Mouse (Mus musculus) Patski (cell line): ENCODE data around the gene Atp8b2. TPM values are rescaled to one million over a fixed set of nuclear protein-coding genes. Genes with fewer than 3 reads are reported as not detected.

Experiments used
- ATAC-seq: fragments of 100-300 bp; one replicate; pipeline ENCODE4 v1.8.0; 2021
- CTCF ChIA-PET: fragments of 350-600 bp; sonication (Branson Sonifier 250); formaldehyde crosslinking; loops from one replicate; lab custom pipeline; 2022; ENCODE audit warnings: inconsistent platforms; lab: Charles Lee
- POLR2A ChIA-PET: fragments of 350-600 bp; sonication (Branson Sonifier 250); formaldehyde crosslinking; loops from one replicate; lab custom pipeline; 2022; ENCODE audit warnings: antibody characterized with exemption, inconsistent platforms; lab: Charles Lee
- DNase-seq: peaks from one replicate; pipeline ENCODE4 v3.0.0-alpha.2; 2011; ENCODE audit warnings: low read depth, low spot score
- H3K27me3 ChIP-seq: fragments of 371-371 bp; one replicate; pipeline ENCODE4 v1.5.1; 2021
- CTCF ChIP-seq: fragments of 100-300 bp; IDR thresholded peaks from one replicate; pipeline ENCODE4 v1.5.1; 2021
- in situ Hi-C: fragments of 300-500 bp; cut with MboI; formaldehyde crosslinking; loops from 3 replicates; pipeline ENCODE4 v1.11.1; 2018; ENCODE audit warnings: low pct_unique_long_range_greater_than_20kb, mixed read lengths
- polyA plus RNA-seq: library from polyadenylated mRNA; unstranded; gene quantifications from one replicate; pipeline ENCODE4 v1.2.3, GENCODE M21; 2021

Gene Atp8b2
- polyA plus RNA-seq, 1 experiment from 2014 or later = 52.0 TPM

GRCm38 (mm10) chr3:89936495-89936894 is 26.8 kb downstream of the Atp8b2 start:
- POLR2A ChIA-PET = no interaction called here
- H3K27me3 ChIP-seq = no peaks in the 10 kb centered on the region
- ATAC-seq (no peak), DNase-seq (no peak)
- CTCF ChIA-PET = interaction anchor here (0.7 to 1.4 kb wide), 3 partner anchors 9 to 17 kb away, joined by 3 to 5 read pairs (median 3); no protein-coding TSS in a partner anchor
- in situ Hi-C loops = no loop called here
- no peak for TF ChIP-seq CTCF

GRCm38 (mm10) chr3:89932925-89933324 is 30.4 kb downstream of the Atp8b2 start:
- TF ChIP-seq CTCF = no peak
- H3K27me3 ChIP-seq = no peaks in the 10 kb centered on the region
- ATAC-seq (no peak), DNase-seq (no peak)
- CTCF ChIA-PET = no interaction called here
- POLR2A ChIA-PET = no interaction called here
- in situ Hi-C loops = no loop called here

- H3K27me3 ChIP-seq = no peaks in the 10 kb centered on the region
- DNase-seq = peak; percentile 20
- POLR2A ChIA-PET = interaction anchor here (1.1 kb wide), 1 partner anchor 11 kb away, joined by 6 read pairs; no protein-coding TSS in a partner anchor
- CTCF ChIA-PET = interaction anchor here (1.0 to 2.5 kb wide), 4 partner anchors 12 to 149 kb away, joined by 3 to 9 read pairs (median 3); no protein-coding TSS in a partner anchor
- no peak for TF ChIP-seq CTCF
- in situ Hi-C loops = no loop called here
- peak; percentile 74 for ATAC-seq
Measured at GRCm38 (mm10) chr3:89928956-89929355, 34.4 kb downstream of the Atp8b2 start.

- H3K27me3 ChIP-seq = no peaks in the 10 kb centered on the region
- in situ Hi-C loops = no loop called here
- ChIA-PET POLR2A (no interaction called here), CTCF (interaction anchor here (0.8 to 1.4 kb wide), 3 partner anchors 12 to 140 kb away, joined by 3 read pairs; no protein-coding TSS in a partner anchor)
- TF ChIP-seq CTCF = peak; percentile 62
- DNase-seq (no peak), ATAC-seq (no peak)
Measured at GRCm38 (mm10) chr3:89926440-89926839, 36.9 kb downstream of the Atp8b2 start.

- ChIA-PET POLR2A (no interaction called here), CTCF (interaction anchor here (0.9 to 2.9 kb wide), 2 partner anchors 17 to 33 kb away, joined by 3 to 9 read pairs; no protein-coding TSS in a partner anchor)
- in situ Hi-C loops = no loop called here
- DNase-seq (no peak), ATAC-seq (no peak)
- TF ChIP-seq CTCF = no peak
- H3K27me3 ChIP-seq = no peaks in the 10 kb centered on the region
Measured at GRCm38 (mm10) chr3:89920711-89921110, 42.6 kb downstream of the Atp8b2 start.

- ChIA-PET CTCF (interaction anchor here (1.0 to 1.6 kb wide), 3 partner anchors 12 to 56 kb away, joined by 3 to 5 read pairs (median 4); no protein-coding TSS in a partner anchor), POLR2A (interaction anchor here (1.0 kb wide), 1 partner anchor 12 kb away, joined by 6 read pairs; no protein-coding TSS in a partner anchor)
- DNase-seq (no peak), ATAC-seq (no peak)
- in situ Hi-C loops = no loop called here
- no peak for TF ChIP-seq CTCF
- no peaks in the 10 kb centered on the region for H3K27me3 ChIP-seq
Measured at GRCm38 (mm10) chr3:89917408-89917807, 45.9 kb downstream of the Atp8b2 start.

- ATAC-seq (no peak), DNase-seq (no peak)
- ChIA-PET POLR2A (interaction anchor here (0.6 to 0.7 kb wide), 3 partner anchors 15 to 972 kb away, joined by 3 to 6 read pairs (median 5); no protein-coding TSS in a partner anchor), CTCF (interaction anchor here (1.6 kb wide), 1 partner anchor 55 kb away, joined by 5 read pairs; no protein-coding TSS in a partner anchor)
- TF ChIP-seq CTCF = no peak
- no peaks in the 10 kb centered on the region for H3K27me3 ChIP-seq
- in situ Hi-C loops = no loop called here
Measured at GRCm38 (mm10) chr3:89916622-89917021, 46.7 kb downstream of the Atp8b2 start.

- ChIA-PET CTCF (interaction anchor here (0.6 to 1.4 kb wide), 2 partner anchors 11 to 98 kb away, joined by 3 read pairs; no protein-coding TSS in a partner anchor), POLR2A (no interaction called here)
- ATAC-seq (no peak), DNase-seq (no peak)
- in situ Hi-C loops = loop anchor here (5.0 kb wide), 1 partner anchor 52 kb away; no protein-coding TSS in a partner anchor
- no peaks in the 10 kb centered on the region for H3K27me3 ChIP-seq
- TF ChIP-seq CTCF = no peak
Measured at GRCm38 (mm10) chr3:89914700-89915099, 48.6 kb downstream of the Atp8b2 start.

GRCm38 (mm10) chr3:89912543-89913391 is 50.5 kb downstream of the Atp8b2 start, which contains the start of gene Il6ra:
Gene Il6ra (minus strand): TSS chr3:89913196.
- ATAC-seq (peak; percentile 83), DNase-seq (peak; percentile 75)
- H3K27me3 ChIP-seq = no peaks in the 10 kb centered on the region
- TF ChIP-seq CTCF = no peak
- in situ Hi-C loops = loop anchor here (5.0 kb wide), 1 partner anchor 50 kb away; no protein-coding TSS in a partner anchor
- CTCF ChIA-PET = interaction anchor here (1.0 to 1.1 kb wide), 5 partner anchors 10 to 128 kb away, joined by 3 read pairs; no protein-coding TSS in a partner anchor
- POLR2A ChIA-PET = interaction anchor here (0.6 to 1.3 kb wide), 2 partner anchors 49 to 128 kb away, joined by 3 read pairs; no protein-coding TSS in a partner anchor

- POLR2A ChIA-PET = interaction anchor here (1.3 kb wide), 1 partner anchor 127 kb away, joined by 3 read pairs; no protein-coding TSS in a partner anchor
- in situ Hi-C loops = loop anchor here (5.0 kb wide), 1 partner anchor 50 kb away; no protein-coding TSS in a partner anchor
Measured at GRCm38 (mm10) chr3:89912108-89912542, 51.2 kb downstream of the Atp8b2 start.

More at GRCm38 (mm10) chr3:89912108-89912542, 51.2 kb downstream of the Atp8b2 start:
- DNase-seq = no peak
- no peak for TF ChIP-seq CTCF
- CTCF ChIA-PET = interaction anchor here (0.8 to 1.6 kb wide), 3 partner anchors 11 to 15 kb away, joined by 3 to 4 read pairs (median 3); no protein-coding TSS in a partner anchor
- ATAC-seq = peak; percentile 9
- no peaks in the 10 kb centered on the region for H3K27me3 ChIP-seq
